Mouse (Mus musculus): ENCODE measurements around the gene Phyhd1. TPM values are rescaled to one million over a fixed set of nuclear protein-coding genes. Genes with fewer than 3 reads are reported as not detected.

Gene Phyhd1
- total RNA-seq, 2 experiments from 2014 or later = 21.7 to 27.3 TPM

DNA sequence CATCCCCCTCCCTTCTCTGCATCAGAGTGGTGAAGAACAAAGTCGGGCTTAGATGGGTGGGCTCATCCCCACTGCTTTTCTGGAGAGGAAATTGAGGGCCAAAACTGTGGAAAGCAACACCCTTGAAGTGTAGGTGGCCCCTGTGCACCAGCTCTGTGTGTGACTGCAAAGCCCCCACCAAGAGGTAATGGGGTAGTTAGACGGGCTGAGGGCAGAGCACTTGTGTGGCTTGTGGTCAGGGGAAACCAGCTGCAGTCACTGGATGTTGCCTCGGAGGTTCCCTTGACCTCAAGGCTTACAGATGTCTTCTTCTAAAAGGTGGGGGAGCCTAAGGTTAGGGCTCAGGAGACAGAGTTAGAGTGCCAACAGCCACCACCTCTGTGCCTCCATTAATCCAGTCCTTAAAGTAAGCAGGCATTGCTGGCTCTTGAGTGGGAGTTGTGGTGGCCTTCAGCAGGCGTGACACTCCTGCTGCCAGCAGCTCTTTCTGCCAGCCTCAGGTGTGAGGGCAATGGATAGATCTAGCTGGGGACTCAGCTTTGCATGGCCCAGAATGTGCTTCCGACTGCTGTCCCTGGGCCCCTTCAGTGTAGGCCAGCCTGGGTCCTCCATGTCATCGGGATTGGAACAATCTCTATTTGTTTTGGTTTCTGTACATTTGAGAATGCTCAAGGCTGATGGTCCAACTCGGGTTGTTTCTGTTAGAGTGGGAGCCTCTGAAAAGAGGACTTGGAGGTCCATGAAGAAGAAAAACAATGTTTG lies 8.1 kb upstream of the Phyhd1 start:
- no peak for DNase-seq (ENCODE audit: extremely low spot score in 1 of 2, low spot score in 2 of 2)
- Histone ChIP-seq H3K27ac (peak overlapping the region; percentile 67), H3K4me3 (no peak overlapping the region)
- intact Hi-C loops (cut with DNase I) = no loop called here
- TF ChIP-seq CTCF (IDR thresholded peaks at IDR 0.05) = no peak

DNA sequence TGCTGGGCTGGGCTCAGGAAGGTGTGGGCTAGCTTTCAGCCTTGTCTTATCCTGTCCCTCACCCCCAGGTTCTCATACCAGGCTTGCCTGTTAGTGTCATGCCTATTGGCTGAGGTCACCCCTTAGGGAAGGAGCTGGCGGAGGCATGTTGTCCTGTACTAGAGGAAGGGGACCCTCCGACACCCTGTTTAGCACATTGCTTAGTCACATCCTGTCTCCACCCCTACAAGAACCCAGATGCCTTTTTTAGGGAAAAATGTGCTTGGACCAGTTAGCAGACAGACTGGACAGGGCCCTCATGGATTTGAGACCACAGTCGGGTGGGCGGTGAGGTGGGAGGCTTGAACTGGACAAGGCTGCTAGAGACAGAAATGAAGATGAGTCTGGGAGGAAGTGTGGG lies 7.4 kb upstream of the Phyhd1 start:
- intact Hi-C loops (cut with DNase I) = no loop called here
- Histone ChIP-seq H3K27ac (peak overlapping the region; percentile 67), H3K4me3 (no peak overlapping the region)
- no peak for DNase-seq (ENCODE audit: extremely low spot score in 1 of 2, low spot score in 2 of 2)
- no peak for TF ChIP-seq CTCF (IDR thresholded peaks at IDR 0.05)

GRCm38 (mm10) chr2:30259131-30260064 lies 6.6 kb upstream of the Phyhd1 start:
- intact Hi-C loops (cut with DNase I) = no loop called here
- no peak for DNase-seq (ENCODE audit: extremely low spot score in 1 of 2, low spot score in 2 of 2)
- no peak overlapping the region for H3K4me3 ChIP-seq
- H3K27ac ChIP-seq = peak overlapping the region; percentile 67
- no peak for TF ChIP-seq CTCF (IDR thresholded peaks at IDR 0.05)

GRCm38 (mm10) chr2:30261064-30261736 lies 4.8 kb upstream of the Phyhd1 start:
- no peak overlapping the region for H3K4me3 ChIP-seq
- H3K27ac ChIP-seq = no peak overlapping the region; the same call in 1 of the 2 replicates
- no peak for DNase-seq (ENCODE audit: extremely low spot score in 1 of 2, low spot score in 2 of 2)
- intact Hi-C loops (cut with DNase I) = no loop called here
- peak; percentile 11; the same call in 1 of the 2 replicates for TF ChIP-seq CTCF (IDR thresholded peaks at IDR 0.05)

- peak overlapping the region; percentile 42 for H3K27ac ChIP-seq
- no peak overlapping the region for H3K4me3 ChIP-seq
- TF ChIP-seq CTCF (IDR thresholded peaks at IDR 0.05) = no peak
- intact Hi-C loops (cut with DNase I) = no loop called here
- no peak for DNase-seq (ENCODE audit: extremely low spot score in 1 of 2, low spot score in 2 of 2)
These were observed 3.8 kb upstream of the Phyhd1 start for GRCm38 (mm10) chr2:30261921-30262839.

- intact Hi-C loops (cut with DNase I) = no loop called here
- no peak overlapping the region for H3K4me3 ChIP-seq
- peak overlapping the region; percentile 42 for H3K27ac ChIP-seq
- TF ChIP-seq CTCF (IDR thresholded peaks at IDR 0.05) = no peak
- DNase-seq (ENCODE audit: extremely low spot score in 1 of 2, low spot score in 2 of 2) = peak; percentile 40 to 50
These were observed 3.1 kb upstream of the Phyhd1 start for GRCm38 (mm10) chr2:30262840-30263441.

GRCm38 (mm10) chr2:30263811-30264210 lies 2.2 kb upstream of the Phyhd1 start:
- Histone ChIP-seq H3K4me3 (no peak overlapping the region), H3K27ac (peak overlapping the region; percentile 42)
- intact Hi-C loops (cut with DNase I) = no loop called here
- DNase-seq (ENCODE audit: extremely low spot score in 1 of 2, low spot score in 2 of 2) = no peak
- TF ChIP-seq CTCF (IDR thresholded peaks at IDR 0.05) = no peak

DNA sequence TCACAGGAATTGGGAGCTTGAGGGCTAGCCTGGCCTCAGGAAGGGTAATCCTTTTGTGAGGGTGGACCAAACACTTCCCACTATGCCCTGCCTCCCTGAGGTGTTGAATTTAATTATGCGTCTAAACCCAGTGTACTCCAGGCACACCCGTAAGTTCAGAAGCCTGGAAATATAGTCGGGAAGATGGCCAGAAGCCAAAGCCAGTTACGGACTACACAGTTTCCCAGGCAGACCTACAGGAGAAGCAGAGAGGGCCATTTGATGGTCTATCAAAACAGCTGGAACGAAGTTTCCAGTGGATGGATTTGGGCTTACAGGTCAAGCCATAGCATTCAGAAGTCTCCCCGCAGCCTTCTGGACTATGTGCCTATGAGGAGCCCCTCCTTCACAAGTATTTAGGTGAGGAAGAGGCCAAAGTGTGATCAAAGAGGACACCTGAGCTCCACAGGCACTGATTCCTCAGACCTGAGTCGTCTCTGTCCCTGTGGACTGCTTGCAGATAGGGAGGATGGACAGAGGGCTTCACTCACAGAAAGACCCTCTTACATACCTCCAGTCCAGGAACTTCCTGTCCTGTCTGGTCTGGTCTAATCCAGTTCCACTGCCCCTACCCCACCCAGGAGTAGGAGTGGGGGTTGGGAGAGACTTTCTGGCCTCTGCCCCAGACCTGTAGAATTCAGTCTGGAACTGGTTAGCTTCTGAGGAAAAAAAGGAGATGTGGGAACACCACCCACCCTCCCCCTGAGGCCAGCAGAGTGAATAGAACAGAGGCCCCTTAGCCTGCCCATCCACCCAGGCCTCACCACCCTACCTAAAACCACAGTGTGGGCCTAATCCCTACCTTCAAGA lies 1.1 kb upstream of the Phyhd1 start:
- Histone ChIP-seq H3K27ac (peak overlapping the region; percentile 91), H3K4me3 (no peak overlapping the region)
- intact Hi-C loops (cut with DNase I) = no loop called here
- DNase-seq (ENCODE audit: extremely low spot score in 1 of 2, low spot score in 2 of 2) = no peak
- no peak for TF ChIP-seq CTCF (IDR thresholded peaks at IDR 0.05)

DNA sequence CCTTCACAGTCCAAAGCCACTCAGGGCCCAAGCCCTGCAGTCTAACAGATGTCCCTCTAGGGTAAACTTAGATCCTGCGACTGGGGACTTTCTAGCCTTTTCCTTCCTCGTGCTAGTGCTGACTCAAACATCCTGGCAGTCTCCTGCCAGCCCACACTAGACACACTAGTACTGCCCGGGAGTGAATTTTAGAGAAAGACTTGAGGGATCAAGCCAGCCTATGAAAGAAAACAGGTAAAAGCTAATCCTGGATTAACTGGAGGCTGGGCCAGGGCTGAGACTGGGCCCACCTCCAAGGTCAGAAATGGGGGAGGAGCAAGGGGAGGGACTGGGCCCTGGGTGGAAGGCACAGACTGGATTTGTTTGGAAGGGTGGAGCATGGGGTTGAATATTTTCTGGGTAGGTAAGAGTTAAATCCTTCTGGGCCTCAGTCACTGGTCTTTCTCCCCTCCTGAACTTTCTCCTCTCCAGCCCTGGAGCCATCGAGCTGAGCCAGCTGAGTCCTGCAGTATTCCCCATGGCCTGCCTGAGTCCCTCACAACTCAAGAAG lies 464 bp downstream of the Phyhd1 start:
- intact Hi-C loops (cut with DNase I) = loop anchor here (1.0 kb wide), 1 partner anchor 24 kb away; no protein-coding TSS in a partner anchor
- H3K4me3 ChIP-seq = no peak overlapping the region
- peak in 1 of 2 experiments; percentile 33 for DNase-seq (ENCODE audit: extremely low spot score in 1 of 2, low spot score in 2 of 2)

More for the DNA sequence above, 464 bp downstream of the Phyhd1 start:
- peak overlapping the region; percentile 91 for H3K27ac ChIP-seq
- no peak; the same call in 1 of the 2 replicates for TF ChIP-seq CTCF (IDR thresholded peaks at IDR 0.05)

Data from left cerebral cortex, adult 2 months (tissue).